Mouse (Mus musculus) spleen, postnatal 10 days (tissue): ENCODE results near the gene Slc29a1.

Source experiments
- DNase-seq, 2 experiments: peaks; one replicate each; pipeline ENCODE4 v3.0.0; 2021 to 2022; ENCODE audit warnings: low spot score in 2 of 2

Gene Slc29a1

GRCm38 (mm10) chr17:45590410-45590809 is 9.0 kb downstream of the Slc29a1 start:
- peak in 1 of 2 experiments; percentile 10 for DNase-seq

GRCm38 (mm10) chr17:45589844-45590243 is 9.6 kb downstream of the Slc29a1 start:
- no peak for DNase-seq

- no peak for DNase-seq
These were observed 10.2 kb downstream of the Slc29a1 start for GRCm38 (mm10) chr17:45589236-45589635.

GRCm38 (mm10) chr17:45588370-45588769 is 11.0 kb downstream of the Slc29a1 start:
- DNase-seq = no peak

GRCm38 (mm10) chr17:45586449-45586837 is 13.0 kb downstream of the Slc29a1 start:
- DNase-seq = peak in 1 of 2 experiments; percentile 67

DNA sequence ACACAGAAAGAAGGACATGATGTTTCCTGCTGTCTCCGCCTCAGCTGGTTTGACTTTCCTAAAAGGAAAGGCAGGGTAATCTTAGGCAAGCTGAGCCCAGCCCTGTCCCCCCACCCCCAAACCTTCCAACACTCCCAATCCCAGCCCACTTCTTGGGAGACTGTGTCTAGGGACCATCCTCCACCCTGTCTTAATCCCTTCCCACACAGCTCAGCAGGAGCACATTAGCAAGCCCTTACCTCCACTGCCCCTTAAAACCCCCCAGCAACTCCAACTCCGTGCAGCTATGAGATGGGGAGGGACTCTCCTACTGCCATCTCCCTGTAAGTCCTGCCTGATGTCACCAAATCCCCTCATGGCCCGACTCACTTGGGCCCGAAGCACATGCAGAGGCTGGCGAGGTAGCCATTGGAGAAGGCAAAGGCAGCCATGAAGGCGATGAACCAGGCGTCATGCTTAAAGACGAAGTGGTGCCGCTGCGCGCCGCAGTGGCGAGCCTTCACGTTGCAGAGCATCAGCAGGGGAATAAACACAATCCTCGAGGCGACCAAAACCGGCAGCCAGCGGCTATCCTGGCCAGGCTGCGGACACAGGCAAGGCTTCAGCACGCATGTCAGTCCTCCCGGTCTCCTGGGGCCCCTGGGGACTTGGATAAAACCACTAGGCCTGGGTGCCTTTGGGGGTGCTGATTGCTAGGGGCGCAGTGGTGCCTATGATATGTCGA is 13.5 kb downstream of the Slc29a1 start:
- DNase-seq = no peak

GRCm38 (mm10) chr17:45584939-45585678 is 14.3 kb downstream of the Slc29a1 start:
- peak; percentile 61 to 81 for DNase-seq

GRCm38 (mm10) chr17:45584096-45584896 is 15.1 kb downstream of the Slc29a1 start:
- DNase-seq = peak in 1 of 2 experiments; percentile 53

GRCm38 (mm10) chr17:45582715-45583355 is 16.6 kb downstream of the Slc29a1 start:
- peak in 1 of 2 experiments; percentile 57 for DNase-seq

- no peak for DNase-seq
These were observed 17.2 kb downstream of the Slc29a1 start for GRCm38 (mm10) chr17:45582188-45582587.

- DNase-seq = peak; percentile 63 to 82
These were observed 17.8 kb downstream of the Slc29a1 start for GRCm38 (mm10) chr17:45581567-45581983.

DNA sequence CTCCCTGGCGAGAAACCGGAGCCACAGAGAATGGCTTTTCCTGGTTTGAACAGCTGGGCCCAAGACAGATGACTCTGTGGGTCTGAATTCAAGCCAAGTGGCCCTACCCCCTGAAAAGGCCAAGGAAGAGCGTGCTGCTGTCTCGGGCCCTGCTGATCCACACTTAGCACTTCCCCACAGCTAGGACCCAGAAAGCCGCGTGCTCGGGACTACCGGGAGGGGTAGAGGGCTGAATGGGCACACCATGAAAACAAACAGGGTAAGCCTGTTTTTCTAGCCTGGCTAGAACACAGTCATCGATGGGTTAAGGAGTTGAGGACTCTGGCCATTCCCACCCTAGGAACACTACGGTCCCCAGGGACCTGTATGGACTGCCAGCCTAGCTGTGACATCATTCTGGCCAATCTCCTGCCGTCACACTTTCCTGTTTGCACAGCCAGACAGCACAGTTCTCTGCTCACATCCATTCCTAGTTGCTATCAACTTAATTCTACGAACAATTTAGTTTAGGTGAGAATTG is 18.4 kb downstream of the Slc29a1 start:
- no peak for DNase-seq

DNA sequence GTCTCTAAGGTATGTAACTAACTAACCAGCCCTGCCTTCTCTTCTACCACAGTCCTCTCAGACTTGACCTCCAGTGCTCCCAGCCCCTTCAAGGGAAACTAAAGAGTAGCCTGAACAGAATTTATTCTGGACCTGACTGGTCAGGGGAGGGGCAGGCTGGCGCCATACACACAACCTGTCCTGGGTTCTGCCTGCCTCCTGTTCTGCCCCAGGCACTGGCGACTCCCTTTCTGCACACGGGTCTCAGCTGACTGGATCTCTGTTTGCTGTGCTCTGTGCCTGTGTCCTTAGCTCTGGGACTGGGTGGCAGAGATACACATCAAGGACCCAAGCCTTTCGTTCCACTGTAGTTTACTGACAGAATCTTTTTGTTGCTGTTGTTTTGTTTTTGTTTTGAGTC is 19.9 kb downstream of the Slc29a1 start:
- no peak for DNase-seq

DNA sequence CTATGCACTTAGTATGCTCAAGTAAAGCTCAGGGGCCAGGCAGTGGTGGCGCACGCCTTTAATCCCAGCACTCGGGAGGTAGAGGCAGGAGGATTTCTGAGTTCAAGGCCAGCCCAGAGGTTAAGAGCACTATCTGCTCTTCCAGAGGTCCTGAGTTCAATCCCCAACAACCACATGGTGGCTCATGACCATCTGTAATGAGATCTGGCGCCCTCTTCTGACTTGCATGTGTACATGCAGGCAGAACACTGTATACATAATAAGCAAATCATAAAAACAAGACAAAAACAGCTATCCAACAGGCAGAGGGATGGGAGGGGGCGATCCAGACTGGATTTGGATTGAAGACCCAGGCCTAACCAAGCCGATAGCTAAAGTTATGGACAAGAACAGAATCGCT is 20.6 kb downstream of the Slc29a1 start:
- peak in 1 of 2 experiments; percentile 50 for DNase-seq

DNA sequence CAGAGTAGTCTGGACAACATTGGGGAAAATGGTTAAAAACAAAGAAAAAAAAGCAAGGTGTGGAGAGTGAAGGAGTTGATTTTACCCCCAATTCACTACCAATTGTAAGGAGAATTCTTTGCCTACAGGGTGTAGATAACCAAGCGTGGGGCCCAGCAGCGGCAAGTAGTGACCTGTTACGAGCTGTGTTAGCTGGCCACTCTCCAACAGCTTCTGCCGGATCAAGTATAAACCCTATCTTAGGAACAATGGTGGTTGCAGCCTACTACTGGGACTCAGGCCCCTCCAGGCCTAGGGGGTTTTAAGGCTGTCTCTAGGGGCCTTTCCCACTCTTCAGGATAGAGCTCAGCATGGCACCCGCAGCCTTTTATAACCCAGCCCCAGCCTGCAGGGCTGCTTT is 21.2 kb downstream of the Slc29a1 start:
- DNase-seq = no peak

DNA sequence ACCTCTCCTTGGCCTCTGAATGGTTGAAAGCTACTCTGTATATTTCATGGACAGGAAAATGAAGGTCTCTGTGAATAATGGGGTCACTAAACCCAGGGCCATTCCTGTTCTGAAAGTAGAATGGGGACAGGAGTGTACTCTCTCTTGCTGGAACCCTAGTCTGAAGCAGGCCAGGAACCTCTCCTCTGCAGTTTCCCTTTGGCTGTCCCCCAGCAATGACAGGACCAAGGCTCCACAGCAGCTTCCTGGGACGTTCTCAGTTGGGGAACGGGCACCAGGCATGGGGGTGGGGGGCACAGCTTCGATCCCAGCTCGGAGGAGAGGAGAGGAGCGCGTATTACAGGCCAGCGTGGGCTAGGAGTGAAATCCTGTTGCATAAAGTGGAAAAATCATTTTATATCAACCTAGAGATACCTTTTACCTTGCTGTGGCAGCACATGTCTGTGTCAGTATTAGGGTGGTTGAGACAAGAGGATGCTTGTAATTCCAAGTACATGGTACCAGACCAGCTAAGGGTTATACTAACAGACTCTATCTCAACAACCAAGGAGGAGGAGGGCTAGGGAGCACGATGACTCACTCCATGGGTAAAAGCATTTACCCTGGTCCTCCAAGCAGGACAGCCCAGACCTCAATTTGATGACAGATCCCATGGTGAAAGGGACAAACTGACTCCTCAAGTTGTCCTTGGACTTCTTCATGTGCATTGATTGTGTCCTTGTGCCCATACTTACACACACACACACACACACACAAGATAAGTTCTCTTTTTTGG is 24.1 kb downstream of the Slc29a1 start:
- DNase-seq = no peak

GRCm38 (mm10) chr17:45574129-45574761 is 25.2 kb downstream of the Slc29a1 start:
- peak in 1 of 2 experiments; percentile 73 for DNase-seq

GRCm38 (mm10) chr17:45573780-45574123 is 25.7 kb downstream of the Slc29a1 start:
- peak; percentile 90 to 93 for DNase-seq

GRCm38 (mm10) chr17:45573087-45573779 is 26.2 kb downstream of the Slc29a1 start, which contains the start of gene Hsp90ab1:
Gene Hsp90ab1, minus strand, starts transcription at chr17:45573271.
- peak; percentile 95 to 97 for DNase-seq
